Mouse (Mus musculus) E14TG2a.4 (cell line): ENCODE results near the gene Bmp2k.

Source experiments
- CTCF ChIP-seq: conservative IDR thresholded peaks from 2 replicates; pipeline ENCODE4 v1.5.1; 2014; ENCODE audit warnings: low read length
- NANOG ChIP-seq: IDR thresholded peaks from 2 replicates; pipeline ENCODE4 v1.6.1; 2014; ENCODE audit warnings: borderline replicate concordance, low read length, mixed read lengths
- POU5F1 ChIP-seq: IDR thresholded peaks from 2 replicates; pipeline ENCODE4 v1.6.1; 2014; ENCODE audit warnings: low read length, borderline replicate concordance

GRCm38 (mm10) chr5:96988880-96989279, 8.6 kb upstream of the Bmp2k start:
- no peak for TF ChIP-seq CTCF
- no peak for TF ChIP-seq POU5F1
- no peak for TF ChIP-seq NANOG
